Mouse (Mus musculus): ENCODE data around the gene Nrd1. TPM values are rescaled to one million over a fixed set of nuclear protein-coding genes. Genes with fewer than 3 reads are reported as not detected.

Gene Nrd1
- polyA plus RNA-seq (2014; fragmentation: Nextera tagmentation; extraction: Ambion mirVana), result 61.3 and 63.8 TPM in 2 replicates

DNA sequence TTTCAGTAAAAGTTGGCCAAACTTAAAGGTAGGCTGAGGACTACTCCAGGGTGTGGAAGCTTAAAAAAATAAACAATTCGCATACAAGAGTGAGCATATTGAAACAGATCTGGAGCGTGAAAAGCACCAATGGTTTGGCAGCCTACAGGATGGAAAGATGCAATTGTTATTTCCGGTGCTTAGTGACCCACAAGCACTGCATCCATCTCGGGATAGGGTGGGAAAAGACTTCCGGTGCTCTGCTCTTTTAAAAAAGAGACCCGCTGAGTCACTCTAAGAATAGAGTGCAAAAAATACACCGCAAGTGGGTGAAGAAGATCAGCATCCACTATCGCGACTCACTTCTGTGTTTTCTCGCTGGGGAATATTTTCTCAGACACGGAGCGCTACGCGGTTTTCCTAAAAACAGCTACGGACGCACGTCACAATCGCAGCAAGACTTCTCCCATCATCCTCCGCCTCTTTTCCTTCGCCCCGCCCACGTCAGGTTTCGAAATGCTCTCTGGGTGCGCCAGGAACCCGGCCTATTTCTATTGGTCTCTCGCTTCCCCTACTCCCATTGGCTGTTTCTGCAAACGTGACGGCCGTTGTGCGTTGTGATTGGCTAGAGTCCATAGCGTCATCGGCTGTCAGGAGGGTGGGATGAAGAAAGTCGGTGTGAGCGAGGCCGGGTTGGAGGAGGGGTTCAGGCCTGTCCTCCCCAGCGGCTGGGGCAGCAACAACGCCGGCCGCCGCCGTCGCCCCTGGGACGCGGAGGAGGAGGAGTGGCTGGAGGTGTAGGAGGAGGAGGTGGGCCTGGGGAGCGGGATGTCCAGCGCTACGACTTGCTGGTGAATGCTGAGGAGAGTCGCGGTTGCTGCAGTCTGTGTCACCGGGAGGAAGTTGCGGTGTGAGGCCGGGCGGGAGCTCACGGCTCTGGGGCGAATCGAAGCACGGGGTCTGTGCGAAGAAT is at the start of gene Nrd1:
Gene Nrd1 (plus strand): TSS at position 657 of the 952 bp plus-strand sequence.
- Histone ChIP-seq H3K4me3 (ENCODE audit: low read depth, low read length) (peak within 1 kb of the TSS; percentile 92), H3K36me3 (ENCODE audit: control insufficient read depth, insufficient read depth, low read length) (no peaks in the 10 kb centered on the region), H3K9ac (ENCODE audit: low read length) (peak within 1 kb of the TSS; percentile 84), H3K4me2 (ENCODE audit: low read depth) (peak within 1 kb of the TSS; percentile 73), H3K27me3 (ENCODE audit: control insufficient read depth, insufficient read depth, low read length) (no peaks in the 10 kb centered on the region), H3K27ac (ENCODE audit: low read depth, low read length) (peak within 1 kb of the TSS; percentile 72), H3K9me3 (ENCODE audit: control insufficient read depth, low read length) (no peaks in the 10 kb centered on the region), H3K4me1 (ENCODE audit: control insufficient read depth, insufficient read depth, low read length) (peaks cover 4% of the 10 kb centered on the region; the same call in 1 of the 2 replicates)
- ATAC-seq (ENCODE audit: insufficient read depth, low FRiP score, low TSS enrichment) (peak; percentile 100), DNase-seq (ENCODE audit: low spot score) (peak; percentile 99)
- WGBS, result under 1% methylated on average over 58 of the region's 58 CpGs

DNA sequence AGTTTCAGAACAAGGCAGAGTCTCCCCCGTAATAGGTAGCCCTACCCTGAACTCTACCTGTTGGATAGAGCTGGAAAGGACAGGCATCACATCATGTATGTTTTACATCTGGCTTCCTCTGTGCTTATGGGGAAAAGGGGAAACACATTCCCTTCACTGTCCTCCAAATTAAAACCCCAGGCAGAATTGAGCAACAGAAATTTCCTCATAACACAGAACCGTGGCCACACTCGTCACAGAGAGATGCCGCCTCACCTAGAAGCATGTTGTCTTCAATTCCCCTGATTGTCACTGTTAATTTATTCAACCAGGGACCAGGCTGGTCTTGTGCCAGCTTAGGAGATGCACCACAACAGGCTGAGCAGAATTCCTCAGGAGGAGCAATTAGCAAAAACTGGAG is 48.8 kb upstream of the Nrd1 start:
- ATAC-seq (ENCODE audit: insufficient read depth, low FRiP score, low TSS enrichment), result no peak
- no peak overlapping the region for H3K4me3 ChIP-seq (ENCODE audit: low read depth, low read length)
- H3K36me3 ChIP-seq (ENCODE audit: control insufficient read depth, insufficient read depth, low read length), result no peaks in the 10 kb centered on the region
- WGBS, result 90% methylated on average over 4 of the region's 4 CpGs
- no peaks in the 10 kb centered on the region for H3K4me1 ChIP-seq (ENCODE audit: control insufficient read depth, insufficient read depth, low read length)
- no peak overlapping the region for H3K9ac ChIP-seq (ENCODE audit: low read length)
- H3K9me3 ChIP-seq (ENCODE audit: control insufficient read depth, low read length), result no peaks in the 10 kb centered on the region
- no peak overlapping the region for H3K27ac ChIP-seq (ENCODE audit: low read depth, low read length)
- no peak overlapping the region for H3K4me2 ChIP-seq (ENCODE audit: low read depth)
- no peak for DNase-seq (ENCODE audit: low spot score)
- H3K27me3 ChIP-seq (ENCODE audit: control insufficient read depth, insufficient read depth, low read length), result no peaks in the 10 kb centered on the region

DNA sequence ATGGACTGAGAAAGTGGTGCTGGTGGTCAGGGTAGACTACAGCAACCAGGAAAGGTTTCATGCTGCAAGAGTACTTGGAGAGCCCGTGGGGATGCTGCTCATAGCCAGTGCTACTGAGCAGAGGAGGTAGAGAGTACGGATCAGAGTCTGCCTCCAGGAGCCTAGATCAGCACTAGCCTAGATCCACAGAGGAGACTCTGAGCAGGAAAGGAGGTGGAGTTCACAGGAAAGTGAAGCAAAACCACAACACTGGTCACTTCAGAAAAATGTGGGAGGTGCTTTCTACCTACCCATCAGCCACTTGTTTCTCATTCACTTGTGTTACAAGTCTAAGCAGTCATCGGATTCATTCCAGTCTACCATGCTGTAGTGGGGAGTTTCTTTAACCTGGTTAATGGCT is 40.8 kb upstream of the Nrd1 start:
- DNase-seq (ENCODE audit: low spot score) (no peak), ATAC-seq (ENCODE audit: insufficient read depth, low FRiP score, low TSS enrichment) (no peak)
- 89% methylated on average over 3 of the region's 3 CpGs for WGBS
- Histone ChIP-seq H3K9me3 (ENCODE audit: control insufficient read depth, low read length) (no peaks in the 10 kb centered on the region), H3K27ac (ENCODE audit: low read depth, low read length) (no peak overlapping the region), H3K4me3 (ENCODE audit: low read depth, low read length) (no peak overlapping the region), H3K27me3 (ENCODE audit: control insufficient read depth, insufficient read depth, low read length) (no peaks in the 10 kb centered on the region), H3K4me1 (ENCODE audit: control insufficient read depth, insufficient read depth, low read length) (no peaks in the 10 kb centered on the region), H3K9ac (ENCODE audit: low read length) (no peak overlapping the region), H3K36me3 (ENCODE audit: control insufficient read depth, insufficient read depth, low read length) (no peaks in the 10 kb centered on the region), H3K4me2 (ENCODE audit: low read depth) (no peak overlapping the region)

DNA sequence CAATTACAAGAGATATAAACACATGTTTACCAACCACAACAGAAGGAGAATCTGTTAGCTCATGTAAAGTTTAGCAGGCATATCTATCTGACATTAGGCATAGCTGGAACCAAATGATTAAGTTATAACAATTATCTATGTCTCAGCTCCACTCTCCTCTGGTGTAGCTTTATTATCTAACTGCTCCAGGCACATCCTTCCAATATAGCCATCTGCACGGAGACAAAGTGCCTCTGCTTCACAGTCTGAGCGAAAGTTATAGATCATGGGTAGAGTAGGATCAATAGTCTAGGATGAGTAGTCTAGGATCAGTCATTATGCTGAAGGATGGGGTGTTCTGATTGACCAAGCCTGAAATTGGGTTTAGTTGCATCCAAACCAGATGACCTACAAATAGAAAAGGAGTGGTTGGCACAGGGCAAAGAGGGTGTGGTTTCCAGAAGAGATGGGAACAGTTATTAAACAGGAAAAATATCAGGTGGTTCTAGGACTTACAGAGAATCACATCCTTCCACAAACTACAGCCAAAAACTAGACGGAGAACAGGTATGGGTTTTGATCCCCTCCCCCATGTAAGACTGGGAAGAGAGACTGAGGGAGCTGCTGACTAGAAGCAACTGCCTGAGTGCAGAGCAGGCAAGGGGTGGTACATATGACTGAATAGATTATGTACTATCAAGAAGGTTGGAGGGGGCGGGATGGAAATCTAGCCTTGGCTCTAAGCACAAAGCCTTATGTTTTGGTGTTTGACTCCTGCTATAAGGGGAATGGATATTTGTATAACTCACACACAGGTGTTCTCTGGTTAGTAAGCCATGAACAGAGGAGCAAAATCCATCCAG is 39.6 kb upstream of the Nrd1 start:
- Histone ChIP-seq H3K9ac (ENCODE audit: low read length) (no peak overlapping the region), H3K4me2 (ENCODE audit: low read depth) (no peak overlapping the region), H3K9me3 (ENCODE audit: control insufficient read depth, low read length) (no peaks in the 10 kb centered on the region), H3K4me3 (ENCODE audit: low read depth, low read length) (no peak overlapping the region), H3K27ac (ENCODE audit: low read depth, low read length) (no peak overlapping the region), H3K27me3 (ENCODE audit: control insufficient read depth, insufficient read depth, low read length) (no peaks in the 10 kb centered on the region), H3K36me3 (ENCODE audit: control insufficient read depth, insufficient read depth, low read length) (no peaks in the 10 kb centered on the region), H3K4me1 (ENCODE audit: control insufficient read depth, insufficient read depth, low read length) (no peaks in the 10 kb centered on the region)
- ATAC-seq (ENCODE audit: insufficient read depth, low FRiP score, low TSS enrichment) (no peak), DNase-seq (ENCODE audit: low spot score) (no peak)
- WGBS, result 81% methylated on average over 4 of the region's 4 CpGs

DNA sequence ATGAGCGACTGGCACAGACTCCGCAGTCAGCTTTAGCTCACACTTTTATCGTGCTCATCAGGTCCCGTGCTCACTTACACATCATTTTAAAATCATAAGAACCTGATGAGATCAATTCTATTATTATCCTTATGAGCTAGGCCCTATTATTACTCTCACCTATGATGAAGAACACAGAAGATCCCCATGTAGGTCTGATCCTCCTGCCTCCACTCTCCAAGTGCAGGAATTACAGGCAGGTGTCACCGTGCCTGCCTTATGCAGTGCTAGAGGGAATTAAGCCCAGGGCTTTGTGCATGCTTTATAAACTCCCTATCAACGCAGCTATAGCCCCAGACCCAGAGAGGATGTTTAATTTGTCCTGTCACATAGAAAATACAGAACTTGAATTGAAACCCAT is 37.4 kb upstream of the Nrd1 start:
- ATAC-seq (ENCODE audit: insufficient read depth, low FRiP score, low TSS enrichment) (no peak), DNase-seq (ENCODE audit: low spot score) (no peak)
- no peak overlapping the region for H3K9ac ChIP-seq (ENCODE audit: low read length)
- H3K9me3 ChIP-seq (ENCODE audit: control insufficient read depth, low read length), result no peaks in the 10 kb centered on the region
- WGBS, result 86% methylated on average over 6 of the region's 6 CpGs
- H3K4me2 ChIP-seq (ENCODE audit: low read depth), result no peak overlapping the region
- no peaks in the 10 kb centered on the region for H3K36me3 ChIP-seq (ENCODE audit: control insufficient read depth, insufficient read depth, low read length)
- H3K27me3 ChIP-seq (ENCODE audit: control insufficient read depth, insufficient read depth, low read length), result no peaks in the 10 kb centered on the region
- no peak overlapping the region for H3K27ac ChIP-seq (ENCODE audit: low read depth, low read length)
- H3K4me3 ChIP-seq (ENCODE audit: low read depth, low read length), result no peak overlapping the region
- no peaks in the 10 kb centered on the region for H3K4me1 ChIP-seq (ENCODE audit: control insufficient read depth, insufficient read depth, low read length)

DNA sequence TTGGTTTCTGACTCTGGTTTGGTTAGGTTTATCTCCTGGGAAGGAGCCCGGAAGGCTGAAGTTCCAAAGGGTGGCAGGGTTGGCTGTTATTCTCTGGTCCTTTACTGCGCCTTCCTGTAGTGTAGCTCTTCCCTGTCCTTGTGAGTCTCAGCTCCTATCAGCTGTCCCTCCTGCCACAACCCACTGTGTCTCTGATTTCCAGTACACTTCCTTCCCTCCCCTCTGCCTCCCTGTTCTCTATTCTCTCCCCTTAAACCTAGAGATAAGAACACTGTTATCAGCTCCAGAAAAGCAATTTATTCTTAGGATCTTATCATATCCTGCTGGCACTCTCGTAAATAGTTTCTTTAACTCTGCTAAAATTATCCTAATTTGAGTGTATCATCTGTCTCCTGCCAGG is 30.9 kb upstream of the Nrd1 start:
- Histone ChIP-seq H3K36me3 (ENCODE audit: control insufficient read depth, insufficient read depth, low read length) (no peaks in the 10 kb centered on the region), H3K9me3 (ENCODE audit: control insufficient read depth, low read length) (no peaks in the 10 kb centered on the region), H3K4me2 (ENCODE audit: low read depth) (no peak overlapping the region), H3K27me3 (ENCODE audit: control insufficient read depth, insufficient read depth, low read length) (no peaks in the 10 kb centered on the region), H3K4me3 (ENCODE audit: low read depth, low read length) (no peak overlapping the region), H3K9ac (ENCODE audit: low read length) (no peak overlapping the region), H3K4me1 (ENCODE audit: control insufficient read depth, insufficient read depth, low read length) (no peaks in the 10 kb centered on the region), H3K27ac (ENCODE audit: low read depth, low read length) (no peak overlapping the region)
- ATAC-seq (ENCODE audit: insufficient read depth, low FRiP score, low TSS enrichment), result no peak
- WGBS, result 84% methylated on average over 3 of the region's 3 CpGs
- DNase-seq (ENCODE audit: low spot score), result no peak

DNA sequence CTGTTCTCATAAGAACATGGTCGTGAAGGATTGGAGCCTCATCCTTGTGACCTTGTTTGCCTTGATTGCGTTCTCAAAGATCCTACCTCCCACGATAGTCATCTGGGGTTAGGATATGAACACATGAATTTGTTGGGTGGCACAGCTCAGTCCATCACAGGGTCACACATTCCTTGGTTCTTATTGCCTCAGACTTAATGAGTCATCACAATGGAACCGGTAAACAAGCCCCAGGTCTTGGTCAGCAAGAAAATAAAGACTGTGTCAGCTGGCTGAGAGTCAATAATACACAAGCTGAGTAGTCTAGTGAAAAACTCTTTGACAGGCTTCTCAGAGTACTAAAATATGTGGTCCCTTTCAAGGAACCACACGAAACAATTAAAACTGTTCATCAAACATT is 29.4 kb upstream of the Nrd1 start:
- Histone ChIP-seq H3K4me2 (ENCODE audit: low read depth) (no peak overlapping the region), H3K4me1 (ENCODE audit: control insufficient read depth, insufficient read depth, low read length) (no peaks in the 10 kb centered on the region), H3K36me3 (ENCODE audit: control insufficient read depth, insufficient read depth, low read length) (no peaks in the 10 kb centered on the region), H3K27me3 (ENCODE audit: control insufficient read depth, insufficient read depth, low read length) (no peaks in the 10 kb centered on the region), H3K4me3 (ENCODE audit: low read depth, low read length) (no peak overlapping the region), H3K9me3 (ENCODE audit: control insufficient read depth, low read length) (no peaks in the 10 kb centered on the region), H3K9ac (ENCODE audit: low read length) (no peak overlapping the region), H3K27ac (ENCODE audit: low read depth, low read length) (no peak overlapping the region)
- DNase-seq (ENCODE audit: low spot score), result no peak
- ATAC-seq (ENCODE audit: insufficient read depth, low FRiP score, low TSS enrichment), result no peak
- 84% methylated on average over 5 of the region's 5 CpGs for WGBS

DNA sequence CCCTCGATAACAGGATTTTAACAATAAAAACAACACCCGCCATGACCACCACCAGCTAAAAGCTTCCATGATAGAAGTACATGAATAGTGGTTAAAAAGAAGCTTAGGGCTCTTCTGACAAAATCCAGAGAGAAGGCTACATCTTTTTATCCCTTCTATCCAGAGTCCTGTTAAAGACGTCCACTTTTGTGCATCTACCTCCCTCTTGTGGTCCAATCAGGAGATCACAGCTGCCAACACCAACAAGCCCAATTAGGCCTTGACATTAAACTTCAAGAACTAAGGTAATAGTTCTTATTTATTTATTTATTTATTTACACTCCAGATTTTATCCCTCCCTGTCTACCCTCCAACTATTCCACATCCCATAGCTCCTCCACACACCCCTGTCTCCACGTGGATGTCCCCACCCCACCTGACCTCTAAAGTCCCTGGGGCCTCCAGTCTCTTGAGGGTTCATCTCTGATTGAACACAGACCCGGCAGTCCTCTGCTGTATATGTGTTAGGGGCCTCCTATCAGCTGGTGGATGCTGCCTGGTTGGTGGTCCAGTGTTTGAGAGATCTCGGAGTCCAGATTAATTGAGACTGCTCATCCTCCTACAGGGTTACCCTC is 23.9 kb upstream of the Nrd1 start:
- Histone ChIP-seq H3K4me2 (ENCODE audit: low read depth) (no peak overlapping the region), H3K9ac (ENCODE audit: low read length) (no peak overlapping the region), H3K27ac (ENCODE audit: low read depth, low read length) (no peak overlapping the region), H3K27me3 (ENCODE audit: control insufficient read depth, insufficient read depth, low read length) (no peaks in the 10 kb centered on the region), H3K9me3 (ENCODE audit: control insufficient read depth, low read length) (no peaks in the 10 kb centered on the region), H3K4me3 (ENCODE audit: low read depth, low read length) (no peak overlapping the region), H3K36me3 (ENCODE audit: control insufficient read depth, insufficient read depth, low read length) (no peaks in the 10 kb centered on the region), H3K4me1 (ENCODE audit: control insufficient read depth, insufficient read depth, low read length) (no peaks in the 10 kb centered on the region)
- WGBS, result 50% methylated on average over 6 of the region's 6 CpGs
- DNase-seq (ENCODE audit: low spot score), result peak; percentile 32
- no peak for ATAC-seq (ENCODE audit: insufficient read depth, low FRiP score, low TSS enrichment)
